Mouse (Mus musculus): ENCODE data around the gene Psap. TPM values are rescaled to one million over a fixed set of nuclear protein-coding genes. Genes with fewer than 3 reads are reported as not detected.

The Psap gene
- total RNA-seq, 2 experiments from 2014 or later = 1,196 to 1,248 TPM

GRCm38 (mm10) chr10:60316166-60316565, 38.7 kb downstream of the Psap start:
- no peak for DNase-seq (ENCODE audit: extremely low spot score in 1 of 2, low spot score in 2 of 2)
- intact Hi-C loops (cut with DNase I) = no loop called here

GRCm38 (mm10) chr10:60328963-60329650, 51.7 kb downstream of the Psap start:
- intact Hi-C loops (cut with DNase I) = no loop called here
- DNase-seq (ENCODE audit: extremely low spot score in 1 of 2, low spot score in 2 of 2) = no peak

- no peak for DNase-seq (ENCODE audit: extremely low spot score in 1 of 2, low spot score in 2 of 2)
- intact Hi-C loops (cut with DNase I) = no loop called here
These were observed 57.2 kb downstream of the Psap start for GRCm38 (mm10) chr10:60334583-60334982.

GRCm38 (mm10) chr10:60335021-60335420, 57.6 kb downstream of the Psap start:
- no peak for DNase-seq (ENCODE audit: extremely low spot score in 1 of 2, low spot score in 2 of 2)
- intact Hi-C loops (cut with DNase I) = no loop called here

GRCm38 (mm10) chr10:60341528-60341927, 64.1 kb downstream of the Psap start:
- intact Hi-C loops (cut with DNase I) = no loop called here

GRCm38 (mm10) chr10:60344111-60344510, 66.7 kb downstream of the Psap start:
- no peak for DNase-seq (ENCODE audit: extremely low spot score in 1 of 2, low spot score in 2 of 2)
- intact Hi-C loops (cut with DNase I) = no loop called here

More at GRCm38 (mm10) chr10:60341528-60341927, 64.1 kb downstream of the Psap start:
- DNase-seq (ENCODE audit: extremely low spot score in 1 of 2, low spot score in 2 of 2) = no peak

GRCm38 (mm10) chr10:60346056-60346455, 68.6 kb downstream of the Psap start:
- DNase-seq (ENCODE audit: extremely low spot score in 1 of 2, low spot score in 2 of 2) = no peak
- intact Hi-C loops (cut with DNase I) = loop anchor here (5.0 kb wide), 1 partner anchor 61 kb away; no protein-coding TSS in a partner anchor

- intact Hi-C loops (cut with DNase I) = loop anchor here (5.0 kb wide), 1 partner anchor 60 kb away; no protein-coding TSS in a partner anchor
- DNase-seq (ENCODE audit: extremely low spot score in 1 of 2, low spot score in 2 of 2) = peak in 1 of 2 experiments; percentile 84
These were observed 69.4 kb downstream of the Psap start, which contains the start of gene Vsir for GRCm38 (mm10) chr10:60346701-60347405. Vsir (plus strand) TSS chr10:60346851.

GRCm38 (mm10) chr10:60347768-60348610, 70.6 kb downstream of the Psap start:
- intact Hi-C loops (cut with DNase I) = loop anchor here (5.0 kb wide), 1 partner anchor 59 kb away; no protein-coding TSS in a partner anchor
- DNase-seq (ENCODE audit: extremely low spot score in 1 of 2, low spot score in 2 of 2) = no peak

GRCm38 (mm10) chr10:60349056-60349455, 71.6 kb downstream of the Psap start:
- DNase-seq (ENCODE audit: extremely low spot score in 1 of 2, low spot score in 2 of 2) = peak in 1 of 2 experiments; percentile 54
- intact Hi-C loops (cut with DNase I) = loop anchor here (5.0 kb wide), 1 partner anchor 58 kb away; no protein-coding TSS in a partner anchor

GRCm38 (mm10) chr10:60349644-60350043, 72.2 kb downstream of the Psap start:
- no peak for DNase-seq (ENCODE audit: extremely low spot score in 1 of 2, low spot score in 2 of 2)
- intact Hi-C loops (cut with DNase I) = loop anchor here (5.0 kb wide), 1 partner anchor 58 kb away; no protein-coding TSS in a partner anchor

- intact Hi-C loops (cut with DNase I) = no loop called here
- DNase-seq (ENCODE audit: extremely low spot score in 1 of 2, low spot score in 2 of 2) = no peak
These were observed 72.8 kb downstream of the Psap start for GRCm38 (mm10) chr10:60350077-60350804.

- intact Hi-C loops (cut with DNase I) = no loop called here
- peak; percentile 59 to 89 for DNase-seq (ENCODE audit: extremely low spot score in 1 of 2, low spot score in 2 of 2)
These were observed 73.4 kb downstream of the Psap start for GRCm38 (mm10) chr10:60350805-60351167.

GRCm38 (mm10) chr10:60351248-60351647, 73.8 kb downstream of the Psap start:
- intact Hi-C loops (cut with DNase I) = no loop called here
- no peak for DNase-seq (ENCODE audit: extremely low spot score in 1 of 2, low spot score in 2 of 2)

GRCm38 (mm10) chr10:60351761-60352455, 74.5 kb downstream of the Psap start:
- DNase-seq (ENCODE audit: extremely low spot score in 1 of 2, low spot score in 2 of 2) = peak in 1 of 2 experiments; percentile 68
- intact Hi-C loops (cut with DNase I) = no loop called here
